Mouse (Mus musculus) limb, embryonic 13.5 days (tissue): ENCODE results near the gene Trnp1. TPM values are rescaled to one million over a fixed set of nuclear protein-coding genes. Genes with fewer than 3 reads are reported as not detected.

Source experiments
- ATAC-seq: fragments of 200-750 bp; cut with Nextera tagmentation; 2 replicates; pipeline ENCODE4 v1.8.0; 2017; ENCODE audit warnings: low read depth, moderate number of reproducible peaks, moderate TSS enrichment; ENCODE audit not compliant: low FRiP score
- H3K27ac ChIP-seq: fragments of 300-500 bp; sonication (generic); 2 replicates; pipeline ENCODE4 v1.5.1; 2015; ENCODE audit warnings: inconsistent platforms, mild to moderate bottlenecking, moderate library complexity
- H3K27me3 ChIP-seq: fragments of 300-500 bp; sonication (generic); 2 replicates; pipeline ENCODE4 v1.6.1; 2015; ENCODE audit warnings: mild to moderate bottlenecking, inconsistent platforms
- H3K36me3 ChIP-seq: fragments of 300-500 bp; sonication (generic); 2 replicates; pipeline ENCODE4 v1.6.1; 2015; ENCODE audit warnings: inconsistent platforms, mild to moderate bottlenecking, moderate library complexity
- H3K4me1 ChIP-seq: fragments of 300-500 bp; sonication (generic); 2 replicates; pipeline ENCODE4 v1.6.1; 2015; ENCODE audit warnings: inconsistent platforms
- H3K4me2 ChIP-seq: fragments of 300-500 bp; sonication (generic); replicated peaks from 2 replicates; pipeline ENCODE4 v1.6.1; 2015; ENCODE audit warnings: inconsistent platforms, mild to moderate bottlenecking, moderate library complexity
- H3K4me3 ChIP-seq: fragments of 300-500 bp; sonication (generic); 2 replicates; pipeline ENCODE4 v1.5.1; 2015; ENCODE audit warnings: moderate library complexity, mild to moderate bottlenecking, inconsistent platforms
- H3K9ac ChIP-seq: fragments of 300-500 bp; sonication (generic); 2 replicates; pipeline ENCODE4 v1.6.1; 2015; ENCODE audit warnings: mild to moderate bottlenecking, inconsistent platforms
- H3K9me3 ChIP-seq: fragments of 300-500 bp; sonication (generic); 2 replicates; pipeline ENCODE4 v1.6.1; 2016; ENCODE audit warnings: inconsistent platforms
- WGBS: fragments of 180-500 bp; shearing (Covaris S2); methylation state at CpG from one replicate; pipeline ENCODE4 v1.1.7; 2015; 5-methylcytosine and 5-hydroxymethylcytosine counted together
- polyA plus RNA-seq: library from polyadenylated mRNA; unstranded; fragments of >200 nt; fragmentation: Nextera tagmentation; extraction: Ambion mirVana; gene quantifications from 2 replicates; pipeline ENCODE4 v1.2.1, GENCODE M21; 2015

Gene Trnp1
- polyA plus RNA-seq, 1 experiment from 2014 or later: 3.3 TPM

- Histone ChIP-seq H3K27me3 (peaks cover 73% of the 10 kb centered on the region), H3K9me3 (no peaks in the 10 kb centered on the region), H3K4me1 (peaks cover 17% of the 10 kb centered on the region), H3K36me3 (no peaks in the 10 kb centered on the region), H3K4me3 (peak within 1 kb of the TSS; percentile 52), H3K9ac (peak within 1 kb of the TSS; percentile 59), H3K27ac (no peak within 1 kb of the TSS), H3K4me2 (peak within 1 kb of the TSS; percentile 67)
- ATAC-seq: peak; percentile 98
- WGBS: 3% methylated on average over 29 of the region's 29 CpGs
Measured at GRCm38 (mm10) chr4:133479458-133480184, 18.7 kb downstream of the Trnp1 start, which contains the start of gene Tent5b. Gene Tent5b, plus strand, starts transcription at chr4:133480132.

GRCm38 (mm10) chr4:133473833-133474232, 24.5 kb downstream of the Trnp1 start:
- Histone ChIP-seq H3K4me2 (no peak overlapping the region), H3K27me3 (peaks cover 24% of the 10 kb centered on the region), H3K36me3 (no peaks in the 10 kb centered on the region), H3K4me3 (no peak overlapping the region), H3K27ac (no peak overlapping the region), H3K9ac (no peak overlapping the region), H3K4me1 (peaks cover 5% of the 10 kb centered on the region; the same call in 1 of the 2 replicates), H3K9me3 (0 out of 2 replicates have a peak, but pooled peaks cover 4% of the 10 kb centered on the region)
- no peak for ATAC-seq
- WGBS: 66% methylated on average over 2 of the region's 2 CpGs

- Histone ChIP-seq H3K9me3 (0 out of 2 replicates have a peak, but pooled peaks cover 4% of the 10 kb centered on the region), H3K4me3 (no peak overlapping the region), H3K4me1 (peaks cover 11% of the 10 kb centered on the region; the same call in 1 of the 2 replicates), H3K27me3 (peaks cover 3% of the 10 kb centered on the region; the same call in 1 of the 2 replicates), H3K4me2 (no peak overlapping the region), H3K36me3 (no peaks in the 10 kb centered on the region), H3K9ac (no peak overlapping the region), H3K27ac (no peak overlapping the region)
- ATAC-seq: no peak
- 83% methylated on average over 7 of the region's 7 CpGs for WGBS
Measured at GRCm38 (mm10) chr4:133471135-133471821, 27.1 kb downstream of the Trnp1 start.

GRCm38 (mm10) chr4:133469122-133469521, 29.2 kb downstream of the Trnp1 start:
- Histone ChIP-seq H3K4me3 (peak overlapping the region; percentile 60), H3K4me2 (peak overlapping the region; percentile 95), H3K9ac (no peak overlapping the region), H3K36me3 (no peaks in the 10 kb centered on the region), H3K27me3 (no peaks in the 10 kb centered on the region; the same call in 1 of the 2 replicates), H3K27ac (no peak overlapping the region), H3K4me1 (peaks cover 11% of the 10 kb centered on the region; the same call in 1 of the 2 replicates), H3K9me3 (0 out of 2 replicates have a peak, but pooled peaks cover 4% of the 10 kb centered on the region)
- WGBS: 16% methylated on average over 12 of the region's 12 CpGs
- 0 out of 2 replicates have a peak, but pooled peaks have one; percentile 17 for ATAC-seq

- peak; percentile 40; the same call in 1 of the 2 replicates for ATAC-seq
- WGBS: under 1% methylated on average over 25 of the region's 27 CpGs
- Histone ChIP-seq H3K27ac (no peak overlapping the region), H3K9me3 (0 out of 2 replicates have a peak, but pooled peaks cover 4% of the 10 kb centered on the region), H3K36me3 (no peaks in the 10 kb centered on the region), H3K4me3 (peak overlapping the region; percentile 60), H3K9ac (peak overlapping the region; percentile 62), H3K27me3 (no peaks in the 10 kb centered on the region; the same call in 1 of the 2 replicates), H3K4me1 (peaks cover 16% of the 10 kb centered on the region), H3K4me2 (peak overlapping the region; percentile 95)
Measured at GRCm38 (mm10) chr4:133468080-133468479, 30.3 kb downstream of the Trnp1 start.

GRCm38 (mm10) chr4:133463184-133463583, 35.2 kb downstream of the Trnp1 start:
- WGBS: 50% methylated on average over 6 of the region's 6 CpGs
- H3K27ac ChIP-seq: peak overlapping the region; percentile 22; the same call in 1 of the 2 replicates

GRCm38 (mm10) chr4:133461362-133461761, 37.0 kb downstream of the Trnp1 start:
- no peak overlapping the region for H3K4me3 ChIP-seq
- H3K9me3 ChIP-seq: no peaks in the 10 kb centered on the region
- H3K27ac ChIP-seq: no peak overlapping the region
- H3K9ac ChIP-seq: no peak overlapping the region
- WGBS: 66% methylated on average over 4 of the region's 4 CpGs
- H3K36me3 ChIP-seq: no peaks in the 10 kb centered on the region
- no peaks in the 10 kb centered on the region for H3K27me3 ChIP-seq
- H3K4me2 ChIP-seq: no peak overlapping the region
- ATAC-seq: no peak
- peaks cover 11% of the 10 kb centered on the region for H3K4me1 ChIP-seq

More at GRCm38 (mm10) chr4:133463184-133463583, 35.2 kb downstream of the Trnp1 start:
- ATAC-seq: no peak
- Histone ChIP-seq H3K27me3 (no peaks in the 10 kb centered on the region), H3K4me1 (peaks cover 11% of the 10 kb centered on the region), H3K9ac (no peak overlapping the region), H3K9me3 (no peaks in the 10 kb centered on the region), H3K36me3 (no peaks in the 10 kb centered on the region), H3K4me3 (no peak overlapping the region), H3K4me2 (no peak overlapping the region)

- 36% methylated on average over 5 of the region's 5 CpGs for WGBS
- ATAC-seq: no peak
Measured at GRCm38 (mm10) chr4:133460796-133461325, 37.5 kb downstream of the Trnp1 start.

GRCm38 (mm10) chr4:133460006-133460405, 38.3 kb downstream of the Trnp1 start:
- Histone ChIP-seq H3K4me1 (peaks cover 11% of the 10 kb centered on the region), H3K4me2 (no peak overlapping the region), H3K27ac (no peak overlapping the region), H3K9me3 (no peaks in the 10 kb centered on the region), H3K4me3 (no peak overlapping the region), H3K9ac (no peak overlapping the region), H3K36me3 (no peaks in the 10 kb centered on the region), H3K27me3 (no peaks in the 10 kb centered on the region)
- no peak for ATAC-seq
- 76% methylated on average over 1 of the region's 1 CpGs for WGBS

More at GRCm38 (mm10) chr4:133460796-133461325, 37.5 kb downstream of the Trnp1 start:
- no peak overlapping the region for H3K27ac ChIP-seq
- peaks cover 11% of the 10 kb centered on the region for H3K4me1 ChIP-seq
- no peaks in the 10 kb centered on the region for H3K27me3 ChIP-seq
- H3K9ac ChIP-seq: no peak overlapping the region
- H3K4me3 ChIP-seq: no peak overlapping the region
- H3K36me3 ChIP-seq: no peaks in the 10 kb centered on the region
- no peaks in the 10 kb centered on the region for H3K9me3 ChIP-seq
- no peak overlapping the region for H3K4me2 ChIP-seq

- H3K9me3 ChIP-seq: no peaks in the 10 kb centered on the region
- H3K27ac ChIP-seq: no peak overlapping the region
- H3K4me3 ChIP-seq: no peak overlapping the region
- H3K4me1 ChIP-seq: peaks cover 6% of the 10 kb centered on the region
- 69% methylated on average over 3 of the region's 3 CpGs for WGBS
- no peak for ATAC-seq
- no peaks in the 10 kb centered on the region for H3K36me3 ChIP-seq
- H3K9ac ChIP-seq: no peak overlapping the region; the same call in 1 of the 2 replicates
- no peak overlapping the region for H3K4me2 ChIP-seq
- H3K27me3 ChIP-seq: no peaks in the 10 kb centered on the region
Measured at GRCm38 (mm10) chr4:133458044-133458443, 40.3 kb downstream of the Trnp1 start.

- peaks cover 15% of the 10 kb centered on the region for H3K4me1 ChIP-seq
- H3K27ac ChIP-seq: no peak overlapping the region
- H3K9ac ChIP-seq: no peak overlapping the region
- ATAC-seq: no peak
- no peaks in the 10 kb centered on the region for H3K27me3 ChIP-seq
- WGBS: 66% methylated on average over 7 of the region's 7 CpGs
- H3K9me3 ChIP-seq: no peaks in the 10 kb centered on the region
- no peaks in the 10 kb centered on the region for H3K36me3 ChIP-seq
- H3K4me2 ChIP-seq: no peak overlapping the region
- H3K4me3 ChIP-seq: no peak overlapping the region
Measured at GRCm38 (mm10) chr4:133452433-133452832, 45.9 kb downstream of the Trnp1 start.

GRCm38 (mm10) chr4:133451536-133451935, 46.8 kb downstream of the Trnp1 start:
- no peak for ATAC-seq
- H3K4me2 ChIP-seq: no peak overlapping the region
- H3K9ac ChIP-seq: no peak overlapping the region
- no peaks in the 10 kb centered on the region for H3K9me3 ChIP-seq
- no peaks in the 10 kb centered on the region for H3K27me3 ChIP-seq
- no peak overlapping the region for H3K4me3 ChIP-seq
- WGBS: 8% methylated on average over 10 of the region's 10 CpGs
- no peaks in the 10 kb centered on the region for H3K36me3 ChIP-seq
- H3K4me1 ChIP-seq: peaks cover 15% of the 10 kb centered on the region
- H3K27ac ChIP-seq: no peak overlapping the region
